ENCODE assay signal across 23 mouse cellular contexts in the genomic region with DNA sequence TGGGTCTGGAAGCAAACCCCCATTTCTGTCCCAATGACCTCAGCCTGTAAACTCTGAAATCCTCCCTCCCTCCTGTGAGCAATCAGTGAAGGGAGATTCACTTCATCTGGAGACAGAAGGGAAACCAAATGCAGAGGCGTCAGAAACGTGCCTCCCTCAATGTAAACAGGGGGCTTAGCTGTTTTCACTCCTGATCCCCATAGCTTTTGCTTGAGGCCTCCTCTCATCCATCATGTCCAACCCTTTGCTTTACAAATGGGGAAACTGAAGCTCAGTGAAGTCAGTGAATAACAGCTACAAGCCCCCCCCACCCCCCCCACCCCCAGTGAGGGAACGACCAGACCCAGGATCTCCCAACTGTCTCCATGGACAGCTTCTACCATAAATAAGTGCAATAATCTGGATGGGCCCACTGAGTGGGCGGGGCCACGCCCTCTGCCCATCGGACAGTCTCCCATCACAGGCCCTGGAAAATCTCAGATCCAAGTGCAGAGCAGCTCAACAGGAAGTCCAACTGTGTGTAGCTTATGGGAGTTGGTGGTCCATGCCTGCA. TPM values are rescaled to one million over a fixed set of nuclear protein-coding genes. Genes with fewer than 3 reads are reported as not detected.
DNase-seq lines count a peak whose midpoint lies in the region; ATAC-seq and TF ChIP-seq lines count a peak whose summit lies in the region.
"Had no signal": no experiment of that assay in that cellular context is flagged by ENCODE, and none has a peak within 500 bp of the region (broad histone marks: within the 10 kb centered on the region; RNA-seq: fewer than 3 reads in every experiment).

No protein-coding gene starts in this region.

- TF ChIP-seq POLR2A in lung, adult 2 months (IDR thresholded peaks at IDR 0.05; ENCODE audit: borderline replicate concordance, extremely low read depth, low read depth, low read length) = no peak

- DNase-seq in lung, embryonic 14.5 days = peak; percentile 25
- DNase-seq in lung, adult 2 months = no peak
- no peak for DNase-seq in frontal cortex, postnatal 25 days (ENCODE audit: low spot score in 2 of 2)
- no peak for DNase-seq in adrenal gland, postnatal 14 days
- DNase-seq in adrenal gland, adult 2 months = no peak
- DNase-seq: adrenal gland, adult 8-10 months; cerebellum, adult 11 months; cerebellum, adult 8-10 months; cerebellum, postnatal 14 days; embryo, embryonic 11 days; gastrocnemius, postnatal 14 days; heart, adult 2 months; heart, postnatal 36 days had no signal

- H3K4me1 ChIP-seq in heart, embryonic 13.5 days = peaks cover 45% of the 10 kb centered on the region
- H3K4me1 ChIP-seq in heart, embryonic 12.5 days (replicated peaks) = peaks cover 41% of the 10 kb centered on the region
- H3K4me1 ChIP-seq in lung, embryonic 14.5 days (ENCODE audit: insufficient read depth) = peaks cover 5% of the 10 kb centered on the region; the same call in 1 of the 2 replicates
- peaks cover 5% of the 10 kb centered on the region; the same call in 1 of the 2 replicates for H3K4me1 ChIP-seq in lung, adult 2 months (ENCODE audit: control insufficient read depth, insufficient read depth, low read length)
- peaks cover 22% of the 10 kb centered on the region for H3K4me1 ChIP-seq in stomach, embryonic 15.5 days

- H3K36me3 ChIP-seq in heart, embryonic 13.5 days = peaks cover 49% of the 10 kb centered on the region
- peaks cover 51% of the 10 kb centered on the region for H3K36me3 ChIP-seq in heart, embryonic 12.5 days
- H3K36me3 ChIP-seq in lung, embryonic 14.5 days (ENCODE audit: insufficient read depth) = peaks cover 47% of the 10 kb centered on the region
- H3K36me3 ChIP-seq in stomach, embryonic 15.5 days = peaks cover 35% of the 10 kb centered on the region

- no peak for ATAC-seq in heart, embryonic 13.5 days (ENCODE audit: extremely low read depth, insufficient number of reproducible peaks, low FRiP score, low TSS enrichment)
- ATAC-seq in heart, embryonic 12.5 days (ENCODE audit: insufficient number of reproducible peaks, low FRiP score) = no peak
- ATAC-seq in lung, embryonic 14.5 days (ENCODE audit: insufficient read depth) = no peak
- peak; percentile 57; the same call in 1 of the 2 replicates for ATAC-seq in stomach, embryonic 15.5 days (ENCODE audit: insufficient read depth, low FRiP score, low read depth)
- ATAC-seq: activated CD4-positive, CD25-positive, alpha-beta regulatory T cell, adult 4 months; forebrain, embryonic 14.5 days; Patski had no signal

- H3K4me2 ChIP-seq in heart, embryonic 13.5 days = no peak overlapping the region
- H3K4me2 ChIP-seq in heart, embryonic 12.5 days = no peak overlapping the region
- H3K4me2 ChIP-seq in lung, embryonic 14.5 days = no peak overlapping the region
- no peak overlapping the region for H3K4me2 ChIP-seq in stomach, embryonic 15.5 days
- H3K4me2 ChIP-seq: embryonic facial prominence, embryonic 15.5 days; hindbrain, embryonic 15.5 days had no signal

- WGBS in heart, embryonic 13.5 days = 50% methylated on average over 6 of the region's 6 CpGs
- 51% methylated on average over 6 of the region's 6 CpGs for WGBS in heart, embryonic 12.5 days
- WGBS in lung, embryonic 14.5 days = 43% methylated on average over 6 of the region's 6 CpGs
- WGBS in lung, adult 2 months = 59% methylated on average over 6 of the region's 6 CpGs
- WGBS in stomach, embryonic 15.5 days = 26% methylated on average over 6 of the region's 6 CpGs

- no peak for TF ChIP-seq CTCF in lung, embryonic 14.5 days (IDR thresholded peaks at IDR 0.05; ENCODE audit: low read depth)
- TF ChIP-seq CTCF in lung, adult 2 months (IDR thresholded peaks at IDR 0.05; ENCODE audit: insufficient read depth, low read length) = no peak

- 0 out of 2 replicates have a peak overlapping the region, but pooled peaks have one; percentile 36 for H3K27ac ChIP-seq in heart, embryonic 13.5 days (replicated peaks)
- no peak overlapping the region for H3K27ac ChIP-seq in heart, embryonic 12.5 days (ENCODE audit: poor library complexity, severe bottlenecking)
- H3K27ac ChIP-seq in lung, embryonic 14.5 days (ENCODE audit: low read depth) = no peak overlapping the region
- H3K27ac ChIP-seq in stomach, embryonic 15.5 days = peak overlapping the region; percentile 85
- H3K27ac ChIP-seq: embryonic facial prominence, embryonic 15.5 days; forebrain, embryonic 10.5 days; heart, adult 2 months; hindbrain, embryonic 15.5 days had no signal

- H3K27me3 ChIP-seq in heart, embryonic 13.5 days (replicated peaks) = no peaks in the 10 kb centered on the region
- H3K27me3 ChIP-seq in heart, embryonic 12.5 days (replicated peaks) = no peaks in the 10 kb centered on the region
- H3K27me3 ChIP-seq in lung, embryonic 14.5 days (ENCODE audit: insufficient read depth, low read length) = no peaks in the 10 kb centered on the region
- H3K27me3 ChIP-seq in stomach, embryonic 15.5 days (replicated peaks) = no peaks in the 10 kb centered on the region
- H3K27me3 ChIP-seq: embryonic facial prominence, embryonic 15.5 days; hindbrain, embryonic 15.5 days; Patski had no signal

- H3K9ac ChIP-seq in heart, embryonic 13.5 days = peak overlapping the region; percentile 47; the same call in 1 of the 2 replicates
- H3K9ac ChIP-seq in heart, embryonic 12.5 days = no peak overlapping the region
- no peak overlapping the region for H3K9ac ChIP-seq in lung, embryonic 14.5 days
- no peak overlapping the region for H3K9ac ChIP-seq in stomach, embryonic 15.5 days
- H3K9ac ChIP-seq: embryonic facial prominence, embryonic 15.5 days; hindbrain, embryonic 15.5 days had no signal

- H3K4me3 ChIP-seq in heart, embryonic 13.5 days = no peak overlapping the region
- no peak overlapping the region for H3K4me3 ChIP-seq in heart, embryonic 12.5 days
- no peak overlapping the region for H3K4me3 ChIP-seq in lung, embryonic 14.5 days (ENCODE audit: low read depth, low read length)
- no peak overlapping the region for H3K4me3 ChIP-seq in lung, adult 2 months (replicated peaks; ENCODE audit: extremely low read depth, low read depth, low read length)
- H3K4me3 ChIP-seq in stomach, embryonic 15.5 days (replicated peaks) = no peak overlapping the region
- H3K4me3 ChIP-seq: embryonic facial prominence, embryonic 15.5 days; erythroblast, embryonic 14.5 days; forebrain, embryonic 10.5 days; heart, adult 2 months; hindbrain, embryonic 15.5 days had no signal

- H3K9me3 ChIP-seq in heart, embryonic 13.5 days = no peaks in the 10 kb centered on the region; the same call in 1 of the 2 replicates
- no peaks in the 10 kb centered on the region; the same call in 1 of the 2 replicates for H3K9me3 ChIP-seq in heart, embryonic 12.5 days (replicated peaks)
- no peaks in the 10 kb centered on the region for H3K9me3 ChIP-seq in lung, embryonic 14.5 days (ENCODE audit: low read depth, low read length)
- no peaks in the 10 kb centered on the region for H3K9me3 ChIP-seq in stomach, embryonic 15.5 days
- H3K9me3 ChIP-seq: embryonic facial prominence, embryonic 15.5 days; forebrain, embryonic 10.5 days; hindbrain, embryonic 15.5 days had no signal

RNA-seq across cellular contexts. Expression of gene Tnip1, which starts 14.7 kb away (rescaled TPM):
- 18.6 and 21.2 TPM in 2 replicates for polyA plus RNA-seq in heart, embryonic 13.5 days (2015; fragmentation: Nextera tagmentation; extraction: Ambion mirVana)
- 23.1 and 23.6 TPM in 2 replicates for polyA plus RNA-seq in heart, embryonic 12.5 days (2016; fragmentation: Nextera tagmentation; extraction: Ambion mirVana)
- polyA plus RNA-seq in lung, embryonic 14.5 days (2014; fragmentation: Nextera tagmentation; extraction: Ambion mirVana) = 13.2 and 14.3 TPM in 2 replicates
- polyA plus RNA-seq in lung, adult 2 months (2012; rRNA removed) = 43.9 and 47.2 TPM in 2 replicates
- polyA plus RNA-seq in stomach, embryonic 15.5 days (2015; fragmentation: Nextera tagmentation; extraction: Ambion mirVana) = 20.0 and 20.5 TPM in 2 replicates
- total RNA-seq in adrenal gland, postnatal 14 days (2021) = 53.8 and 74.2 TPM in 2 replicates
- 10 to 100 TPM; 82.2 to 88.8 TPM for total RNA-seq in adrenal gland, adult 2 months (2021)
- 59.0 and 63.6 TPM in 2 replicates for polyA plus RNA-seq in adrenal gland, adult 2 months (2012; rRNA removed)

RNA-seq across cellular contexts. Expression of gene Anxa6, which starts 55.8 kb away (rescaled TPM):
- 315 and 354 TPM in 2 replicates for polyA plus RNA-seq in heart, embryonic 13.5 days (2015; fragmentation: Nextera tagmentation; extraction: Ambion mirVana)
- polyA plus RNA-seq in heart, embryonic 12.5 days (2016; fragmentation: Nextera tagmentation; extraction: Ambion mirVana) = 335 and 339 TPM in 2 replicates
- 406 and 411 TPM in 2 replicates for polyA plus RNA-seq in lung, embryonic 14.5 days (2014; fragmentation: Nextera tagmentation; extraction: Ambion mirVana)
- polyA plus RNA-seq in lung, adult 2 months (2012; rRNA removed) = 151 and 170 TPM in 2 replicates
- polyA plus RNA-seq in stomach, embryonic 15.5 days (2015; fragmentation: Nextera tagmentation; extraction: Ambion mirVana) = 307 and 346 TPM in 2 replicates
- total RNA-seq in adrenal gland, postnatal 14 days (2021) = 146 and 152 TPM in 2 replicates
- total RNA-seq in adrenal gland, adult 2 months (2021) = 100 to 1,000 TPM; 116 to 185 TPM
- polyA plus RNA-seq in adrenal gland, adult 2 months (2012; rRNA removed) = 54.6 and 58.7 TPM in 2 replicates

Comparison
In these comparisons a context has a peak if more than half of its experiments do, and no peak if none do; other contexts are left out.
1. H3K27ac ChIP-seq: peak in heart, embryonic 13.5 days (single experiment) and stomach, embryonic 15.5 days (single experiment); none in heart, embryonic 12.5 days (single experiment) and lung, embryonic 14.5 days (single experiment).